Mouse (Mus musculus) brain, embryonic 14.5 days (tissue): ENCODE results near the gene Ndufa6.

Source experiments
- CTCF ChIP-seq: fragments of 200-500 bp; IDR thresholded peaks from 2 replicates; pipeline ENCODE4 v1.5.1; 2012; ENCODE audit warnings: inconsistent platforms, mild to moderate bottlenecking, moderate library complexity, borderline replicate concordance; ENCODE audit not compliant: insufficient read depth, insufficient read length; ENCODE audit errors: extremely low read depth
- POLR2A ChIP-seq: fragments of 200-500 bp; IDR thresholded peaks from 2 replicates; pipeline ENCODE4 v1.6.1; 2012; ENCODE audit warnings: mild to moderate bottlenecking, inconsistent platforms, borderline replicate concordance; ENCODE audit not compliant: poor library complexity, insufficient read depth, insufficient read length, severe bottlenecking; ENCODE audit errors: extremely low read depth

- no peak for TF ChIP-seq CTCF
- TF ChIP-seq POLR2A: no peak
These were observed 13.6 kb downstream of the Ndufa6 start for GRCm38 (mm10) chr15:82340414-82341035.
